ENCODE assay signal across 12 mouse cellular contexts in genomic region chr12:102612431-102612830, GRCm38 (mm10). TPM values are rescaled to one million over a fixed set of nuclear protein-coding genes. Genes with fewer than 3 reads are reported as not detected.
A peak's percentile ranks its signal among the peaks of the same experiment; 100 is the strongest.
DNase-seq lines count a peak whose midpoint lies in the region; ATAC-seq lines count a peak whose summit lies in the region.
"Had no signal": no experiment of that assay in that cellular context is flagged by ENCODE, and none has a peak within 500 bp of the region (broad histone marks: within the 10 kb centered on the region; RNA-seq: fewer than 3 reads in every experiment).

No protein-coding gene starts in this region.

- WGBS in forebrain, embryonic 13.5 days, result 96% methylated on average over 1 of the region's 1 CpGs
- WGBS in forebrain, embryonic 16.5 days, result 86% methylated on average over 1 of the region's 1 CpGs
- WGBS in midbrain, embryonic 13.5 days, result 100% methylated on average over 1 of the region's 1 CpGs
- 95% methylated on average over 1 of the region's 1 CpGs for WGBS in kidney, embryonic 16.5 days

- H3K9me3 ChIP-seq in forebrain, embryonic 13.5 days (replicated peaks), result no peaks in the 10 kb centered on the region
- H3K9me3 ChIP-seq in forebrain, embryonic 16.5 days (ENCODE audit: control insufficient read depth, low read length), result no peaks in the 10 kb centered on the region
- H3K9me3 ChIP-seq in midbrain, embryonic 13.5 days, result no peaks in the 10 kb centered on the region
- H3K9me3 ChIP-seq in kidney, embryonic 16.5 days (ENCODE audit: low read length), result no peaks in the 10 kb centered on the region
- H3K9me3 ChIP-seq: embryonic facial prominence, embryonic 15.5 days; liver, embryonic 15.5 days had no signal

- no peak overlapping the region for H3K4me2 ChIP-seq in forebrain, embryonic 13.5 days
- no peak overlapping the region for H3K4me2 ChIP-seq in forebrain, embryonic 16.5 days (ENCODE audit: low read length)
- no peak overlapping the region for H3K4me2 ChIP-seq in midbrain, embryonic 13.5 days (replicated peaks)
- no peak overlapping the region for H3K4me2 ChIP-seq in kidney, embryonic 16.5 days (replicated peaks; ENCODE audit: low read depth, low read length)
- H3K4me2 ChIP-seq: embryonic facial prominence, embryonic 15.5 days; liver, embryonic 15.5 days had no signal

- 0 out of 2 replicates have a peak overlapping the region, but pooled peaks have one; percentile 3 for H3K9ac ChIP-seq in forebrain, embryonic 13.5 days
- H3K9ac ChIP-seq in forebrain, embryonic 16.5 days (replicated peaks; ENCODE audit: low read depth, low read length), result no peak overlapping the region
- no peak overlapping the region for H3K9ac ChIP-seq in midbrain, embryonic 13.5 days (replicated peaks)
- H3K9ac ChIP-seq in kidney, embryonic 16.5 days (replicated peaks; ENCODE audit: low read length), result no peak overlapping the region
- H3K9ac ChIP-seq: embryonic facial prominence, embryonic 15.5 days; liver, embryonic 15.5 days had no signal

- peaks cover 15% of the 10 kb centered on the region for H3K4me1 ChIP-seq in forebrain, embryonic 13.5 days
- peaks cover 15% of the 10 kb centered on the region; the same call in 1 of the 2 replicates for H3K4me1 ChIP-seq in forebrain, embryonic 16.5 days (replicated peaks; ENCODE audit: control insufficient read depth, insufficient read depth, low read length)
- H3K4me1 ChIP-seq in midbrain, embryonic 13.5 days (replicated peaks), result peaks cover 17% of the 10 kb centered on the region
- H3K4me1 ChIP-seq in kidney, embryonic 16.5 days (ENCODE audit: insufficient read depth, low read length), result peaks cover 14% of the 10 kb centered on the region

- peak; percentile 14 to 21 for DNase-seq in spleen, adult 18-20 months
- DNase-seq in spleen, postnatal 14 days (ENCODE audit: low spot score in 2 of 2), result no peak
- peak; percentile 71 for DNase-seq in thymus, postnatal 25 days
- no peak for DNase-seq in yolk sac, embryonic 10.5 days (ENCODE audit: low spot score)
- DNase-seq: adrenal gland, postnatal 10 days; cerebellum, postnatal 36 days had no signal

- no peak overlapping the region for H3K4me3 ChIP-seq in forebrain, embryonic 13.5 days
- no peak overlapping the region for H3K4me3 ChIP-seq in forebrain, embryonic 16.5 days (replicated peaks; ENCODE audit: low read length)
- H3K4me3 ChIP-seq in midbrain, embryonic 13.5 days (replicated peaks), result no peak overlapping the region
- H3K4me3 ChIP-seq in kidney, embryonic 16.5 days (ENCODE audit: low read length), result no peak overlapping the region
- H3K4me3 ChIP-seq: embryonic facial prominence, embryonic 15.5 days; liver, embryonic 15.5 days had no signal

- ATAC-seq in forebrain, embryonic 13.5 days, result no peak
- no peak for ATAC-seq in forebrain, embryonic 16.5 days
- ATAC-seq in midbrain, embryonic 13.5 days, result peak; percentile 53
- no peak for ATAC-seq in kidney, embryonic 16.5 days (ENCODE audit: low FRiP score, low TSS enrichment)

- no peak overlapping the region for H3K27ac ChIP-seq in forebrain, embryonic 13.5 days
- no peak overlapping the region for H3K27ac ChIP-seq in forebrain, embryonic 16.5 days (ENCODE audit: low read length)
- peak overlapping the region; percentile 36; the same call in 1 of the 2 replicates for H3K27ac ChIP-seq in midbrain, embryonic 13.5 days
- no peak overlapping the region for H3K27ac ChIP-seq in kidney, embryonic 16.5 days (ENCODE audit: low read length)
- H3K27ac ChIP-seq: embryonic facial prominence, embryonic 15.5 days; liver, embryonic 15.5 days had no signal

- H3K27me3 ChIP-seq in forebrain, embryonic 13.5 days, result no peaks in the 10 kb centered on the region
- H3K27me3 ChIP-seq in forebrain, embryonic 16.5 days (replicated peaks; ENCODE audit: control insufficient read depth, insufficient read depth, low read length), result no peaks in the 10 kb centered on the region
- no peaks in the 10 kb centered on the region for H3K27me3 ChIP-seq in midbrain, embryonic 13.5 days
- no peaks in the 10 kb centered on the region for H3K27me3 ChIP-seq in kidney, embryonic 16.5 days (ENCODE audit: insufficient read depth, low read length)
- H3K27me3 ChIP-seq: embryonic facial prominence, embryonic 15.5 days; liver, embryonic 15.5 days had no signal

- 0 out of 2 replicates have a peak, but pooled peaks cover 5% of the 10 kb centered on the region for H3K36me3 ChIP-seq in forebrain, embryonic 13.5 days (ENCODE audit: poor library complexity, severe bottlenecking)
- no peaks in the 10 kb centered on the region for H3K36me3 ChIP-seq in forebrain, embryonic 16.5 days (ENCODE audit: control insufficient read depth, insufficient read depth)
- H3K36me3 ChIP-seq in midbrain, embryonic 13.5 days, result no peaks in the 10 kb centered on the region; the same call in 1 of the 2 replicates
- H3K36me3 ChIP-seq in kidney, embryonic 16.5 days (ENCODE audit: insufficient read depth, low read length), result no peaks in the 10 kb centered on the region
- H3K36me3 ChIP-seq: embryonic facial prominence, embryonic 15.5 days; liver, embryonic 15.5 days had no signal

RNA-seq across cellular contexts. Expression of gene Chga, which starts 57.7 kb away (rescaled TPM):
- 59.6 and 60.0 TPM in 2 replicates for polyA plus RNA-seq in forebrain, embryonic 13.5 days (2015; fragmentation: Nextera tagmentation; extraction: Ambion mirVana)
- polyA plus RNA-seq in forebrain, embryonic 16.5 days (2015; fragmentation: Nextera tagmentation; extraction: Ambion mirVana), result 97.7 and 118 TPM in 2 replicates
- 88.9 and 90.0 TPM in 2 replicates for polyA plus RNA-seq in midbrain, embryonic 13.5 days (2015; fragmentation: Nextera tagmentation; extraction: Ambion mirVana)
- polyA plus RNA-seq in kidney, embryonic 16.5 days (2015; fragmentation: Nextera tagmentation; extraction: Ambion mirVana), result 5.4 and 13.7 TPM in 2 replicates

Comparison
In these comparisons a context has a peak if more than half of its experiments do, and no peak if none do; other contexts are left out.
1. DNase-seq: peak in spleen, adult 18-20 months (2 of 2) and thymus, postnatal 25 days (single experiment); none in spleen, postnatal 14 days (0 of 2) and yolk sac, embryonic 10.5 days (single experiment).